Mouse (Mus musculus): ENCODE results near the gene Olfr794. TPM values are rescaled to one million over a fixed set of nuclear protein-coding genes. Genes with fewer than 3 reads are reported as not detected.

Gene Olfr794
- not detected in 2 replicates for polyA plus RNA-seq (2012; rRNA removed)

DNA sequence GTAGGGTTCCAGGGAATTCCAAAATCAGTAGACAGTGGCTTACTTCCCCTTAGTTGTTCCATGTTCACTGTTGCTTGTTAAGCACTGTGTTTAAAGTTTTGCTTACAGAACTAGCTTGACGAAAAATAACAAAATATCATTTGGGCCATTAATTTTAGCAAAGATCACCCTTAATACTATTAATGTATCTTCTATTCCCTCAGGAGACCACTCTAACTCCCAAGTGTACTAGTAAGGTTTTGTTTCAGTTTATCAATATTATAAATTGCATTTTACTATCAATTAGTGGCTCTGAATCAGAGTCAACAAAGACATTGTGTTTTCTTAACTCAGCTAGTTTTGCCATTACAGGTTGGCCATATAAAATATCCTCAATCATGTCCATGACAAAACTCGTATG lies at the start of gene Olfr794:
Gene Olfr794 (plus strand): TSS at position 301 of the 400 bp plus-strand sequence.

DNA sequence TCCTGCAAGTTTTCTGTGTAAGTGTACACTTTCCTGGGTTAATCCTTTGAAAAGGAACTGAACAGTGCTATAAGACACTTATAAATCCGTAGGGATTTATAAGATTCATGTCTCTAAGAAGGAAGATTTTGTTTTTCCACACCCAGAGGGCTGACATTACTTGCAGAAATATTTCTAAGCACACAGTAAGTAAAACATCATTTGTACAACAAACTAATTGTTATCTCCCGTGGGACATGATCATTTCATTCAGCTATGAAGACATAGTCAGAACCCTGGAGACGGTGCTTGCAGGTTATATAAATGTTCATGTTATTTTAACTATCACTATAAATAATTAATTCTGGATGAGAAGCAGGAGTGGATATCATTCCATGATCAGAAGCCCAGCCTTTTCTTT lies 46.0 kb upstream of the Olfr794 start, which contains the start of gene Olfr791:
Gene Olfr791 (plus strand): TSS at position 301 of the 400 bp plus-strand sequence.

DNA sequence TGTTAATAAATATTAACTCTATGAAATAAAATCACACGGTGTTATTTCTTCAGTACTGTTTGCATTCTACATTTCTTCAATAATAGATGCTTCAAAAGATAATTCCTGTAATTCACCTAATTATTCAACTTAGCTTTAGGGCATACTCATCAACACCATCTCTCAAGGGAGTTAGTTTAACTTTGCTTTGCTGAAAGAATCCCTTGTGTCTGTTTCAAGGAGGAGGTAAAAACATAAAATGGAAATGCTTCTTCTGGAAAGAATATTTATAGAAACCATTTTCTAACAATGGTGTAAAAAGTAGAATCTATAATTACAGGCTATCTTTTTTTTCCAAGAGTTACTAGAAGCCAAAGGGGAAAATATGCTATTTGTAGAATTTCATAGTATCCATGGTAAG lies 28.6 kb upstream of the Olfr794 start, which contains the start of gene Olfr792:
Gene Olfr792 (plus strand): TSS at position 301 of the 400 bp plus-strand sequence.

GRCm38 (mm10) chr10:129612470-129612869 lies 45.0 kb downstream of the Olfr794 start, which contains the start of gene Olfr796:
Gene Olfr796 (minus strand): TSS chr10:129612570.

Other genes starting within 250 kb of the Olfr794 start
- gene Olfr780, start 249.5 kb upstream of the Olfr794 start, polyA plus RNA-seq (2012; rRNA removed) = not detected in 2 replicates
- gene Olfr781, start 238.8 kb upstream of the Olfr794 start, polyA plus RNA-seq (2012; rRNA removed) = not detected in 2 replicates
- not detected in 2 replicates for gene Olfr782, start 218.8 kb upstream of the Olfr794 start, polyA plus RNA-seq (2012; rRNA removed)
- 0.06 TPM in 2 replicates for gene Olfr784, start 183.6 kb upstream of the Olfr794 start, polyA plus RNA-seq (2012; rRNA removed)
- gene Olfr785, start 162.2 kb upstream of the Olfr794 start, polyA plus RNA-seq (2012; rRNA removed) = not detected in 2 replicates
- gene Olfr786, start 140.3 kb upstream of the Olfr794 start, polyA plus RNA-seq (2012; rRNA removed) = not detected in 2 replicates
- not detected in 2 replicates for gene Olfr787, start 105.8 kb upstream of the Olfr794 start, polyA plus RNA-seq (2012; rRNA removed)
- gene Olfr788, start 96.7 kb upstream of the Olfr794 start, polyA plus RNA-seq (2012; rRNA removed) = not detected in 2 replicates
- gene Olfr789, start 82.9 kb upstream of the Olfr794 start, polyA plus RNA-seq (2012; rRNA removed) = not detected in 2 replicates
- gene Olfr790, start 69.2 kb upstream of the Olfr794 start, polyA plus RNA-seq (2012; rRNA removed) = not detected in 2 replicates
- gene Olfr791, start 45.9 kb upstream of the Olfr794 start, polyA plus RNA-seq (2012; rRNA removed) = not detected in 2 replicates
- not detected in 2 replicates for gene Olfr792, start 28.5 kb upstream of the Olfr794 start, polyA plus RNA-seq (2012; rRNA removed)
- not detected in 2 replicates for gene Olfr796, start 44.9 kb downstream of the Olfr794 start, polyA plus RNA-seq (2012; rRNA removed)
- gene Olfr798, start 60.3 kb downstream of the Olfr794 start, polyA plus RNA-seq (2012; rRNA removed) = not detected in 2 replicates
- gene Olfr799, start 69.8 kb downstream of the Olfr794 start, polyA plus RNA-seq (2012; rRNA removed) = not detected in 2 replicates
- not detected in 2 replicates for gene Olfr800, start 90.0 kb downstream of the Olfr794 start, polyA plus RNA-seq (2012; rRNA removed)
- gene Olfr801, start 106.2 kb downstream of the Olfr794 start, polyA plus RNA-seq (2012; rRNA removed) = not detected in 2 replicates
- not detected in 2 replicates for gene Olfr802, start 120.5 kb downstream of the Olfr794 start, polyA plus RNA-seq (2012; rRNA removed)
- gene Olfr803, start 126.6 kb downstream of the Olfr794 start, polyA plus RNA-seq (2012; rRNA removed) = not detected in 2 replicates
- not detected in 2 replicates for gene Olfr804, start 135.6 kb downstream of the Olfr794 start, polyA plus RNA-seq (2012; rRNA removed)
- gene Olfr805, start 161.7 kb downstream of the Olfr794 start, polyA plus RNA-seq (2012; rRNA removed) = not detected in 2 replicates
- not detected in 2 replicates for gene Olfr806, start 174.3 kb downstream of the Olfr794 start, polyA plus RNA-seq (2012; rRNA removed)
- gene Olfr807, start 190.1 kb downstream of the Olfr794 start, polyA plus RNA-seq (2012; rRNA removed) = not detected in 2 replicates
- not detected in 2 replicates for gene Olfr808, start 197.8 kb downstream of the Olfr794 start, polyA plus RNA-seq (2012; rRNA removed)
- gene Olfr809, start 207.0 kb downstream of the Olfr794 start, polyA plus RNA-seq (2012; rRNA removed) = not detected in 2 replicates
- gene Olfr810, start 227.3 kb downstream of the Olfr794 start, polyA plus RNA-seq (2012; rRNA removed) = not detected in 2 replicates
- gene Olfr811, start 236.7 kb downstream of the Olfr794 start, polyA plus RNA-seq (2012; rRNA removed) = not detected in 2 replicates

All from colon, adult 2 months (tissue).